Mouse (Mus musculus) C2C12 (cell line): ENCODE results near the gene Car2. TPM values are rescaled to one million over a fixed set of nuclear protein-coding genes. Genes with fewer than 3 reads are reported as not detected.

Experiments
- H3K27me3 ChIP-seq: one replicate; pipeline ENCODE4 v1.6.1; 2011; ENCODE audit not compliant: control insufficient read depth, insufficient read depth, insufficient read length
- H3K36me3 ChIP-seq: one replicate; pipeline ENCODE4 v1.6.1; 2011; ENCODE audit not compliant: control insufficient read depth, insufficient read depth
- H3K4me3 ChIP-seq: one replicate; pipeline ENCODE4 v1.5.1; 2011; ENCODE audit warnings: mild to moderate bottlenecking, control low read depth; ENCODE audit not compliant: poor library complexity, insufficient read depth, severe bottlenecking
- H3K79me2 ChIP-seq: one replicate; pipeline ENCODE4 v1.6.1; 2011; ENCODE audit not compliant: control insufficient read depth, insufficient read depth
- H3K79me3 ChIP-seq: one replicate; pipeline ENCODE4 v1.6.1; 2011; ENCODE audit warnings: low read depth, control low read depth
- H3ac ChIP-seq: one replicate; pipeline ENCODE3; 2011; ENCODE audit warnings: low read depth; ENCODE audit not compliant: control insufficient read depth, insufficient read length
- CEBPB ChIP-seq: IDR thresholded peaks from one replicate; pipeline ENCODE4 v1.6.1; 2011; ENCODE audit warnings: low read depth, mild to moderate bottlenecking, control low read depth, moderate library complexity
- CTCF ChIP-seq: IDR thresholded peaks from one replicate; pipeline ENCODE4 v1.5.1; 2011; ENCODE audit not compliant: control insufficient read depth, insufficient read depth, insufficient read length
- FOSL1 ChIP-seq: IDR thresholded peaks from one replicate; pipeline ENCODE4 v1.8.0; 2011; ENCODE audit warnings: mild to moderate bottlenecking, low read length; ENCODE audit not compliant: poor library complexity, insufficient read depth, severe bottlenecking
- MAX ChIP-seq: IDR thresholded peaks from one replicate; pipeline ENCODE4 v1.6.1; 2011; ENCODE audit warnings: mild to moderate bottlenecking, control low read depth
- MYOD1 ChIP-seq: IDR thresholded peaks from one replicate; pipeline ENCODE4 v1.6.1; 2011; ENCODE audit warnings: low read depth; ENCODE audit not compliant: control insufficient read depth, insufficient read length
- MYOG ChIP-seq: IDR thresholded peaks from one replicate; pipeline ENCODE4 v1.6.1; 2011; ENCODE audit not compliant: control insufficient read depth, insufficient read length; ENCODE audit errors: extremely low read depth
- USF1 ChIP-seq: IDR thresholded peaks from one replicate; pipeline ENCODE4 v1.6.1; 2011; ENCODE audit warnings: low read depth, mild to moderate bottlenecking, control low read depth, moderate library complexity
- polyA plus RNA-seq: library from polyadenylated mRNA; unstranded; fragments of >200 nt; fragmentation: generic; extraction: Trizol; gene quantifications from one replicate; pipeline ENCODE4 v1.2.1, GENCODE M21; 2012; ENCODE audit warnings: missing spikeins

The Car2 gene
- polyA plus RNA-seq, 1 experiment = 1.4 TPM

DNA sequence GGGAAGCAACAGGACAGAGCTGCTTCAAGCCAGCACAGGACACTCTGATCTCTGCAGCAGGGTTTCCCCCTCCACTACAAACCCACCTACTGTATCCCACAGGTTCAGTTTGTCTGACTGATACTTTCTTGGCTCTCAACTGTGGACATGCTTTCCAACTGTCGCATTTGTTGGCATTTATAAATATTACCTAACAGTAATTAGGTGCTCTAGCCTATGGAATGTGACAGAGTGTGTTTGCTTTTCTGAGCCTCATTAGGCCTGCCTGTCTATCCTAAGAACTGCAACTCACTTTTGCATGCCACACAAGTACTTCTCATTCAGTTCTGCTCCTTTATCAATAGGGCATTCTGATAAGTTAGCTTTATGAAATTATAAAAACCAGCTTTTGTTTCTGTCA is 31.6 kb upstream of the Car2 start:
- Histone ChIP-seq H3K79me3 (no peaks in the 10 kb centered on the region), H3K36me3 (no peaks in the 10 kb centered on the region), H3K79me2 (no peaks in the 10 kb centered on the region), H3K27me3 (no peaks in the 10 kb centered on the region), H3ac (no peak overlapping the region), H3K4me3 (no peak overlapping the region)
- TF ChIP-seq MAX = no peak

GRCm38 (mm10) chr3:14857874-14858273 is 28.2 kb upstream of the Car2 start:
- Histone ChIP-seq H3K27me3 (no peaks in the 10 kb centered on the region), H3K79me3 (no peaks in the 10 kb centered on the region), H3K79me2 (no peaks in the 10 kb centered on the region), H3K4me3 (no peak overlapping the region), H3ac (no peak overlapping the region), H3K36me3 (no peaks in the 10 kb centered on the region)
- TF ChIP-seq MYOD1 = no peak
- TF ChIP-seq MAX = no peak
- no peak for TF ChIP-seq FOSL1
- no peak for TF ChIP-seq USF1
- TF ChIP-seq CEBPB = no peak
- no peak for TF ChIP-seq MYOG
- no peak for TF ChIP-seq CTCF

GRCm38 (mm10) chr3:14860291-14860690 is 25.8 kb upstream of the Car2 start:
- H3K79me3 ChIP-seq = no peaks in the 10 kb centered on the region
- H3K36me3 ChIP-seq = no peaks in the 10 kb centered on the region
- no peaks in the 10 kb centered on the region for H3K79me2 ChIP-seq
- TF ChIP-seq CEBPB (no peak), MYOG (no peak), MYOD1 (no peak), USF1 (no peak), FOSL1 (no peak), CTCF (no peak), MAX (no peak)
- H3K4me3 ChIP-seq = no peak overlapping the region
- H3ac ChIP-seq = no peak overlapping the region
- H3K27me3 ChIP-seq = no peaks in the 10 kb centered on the region

DNA sequence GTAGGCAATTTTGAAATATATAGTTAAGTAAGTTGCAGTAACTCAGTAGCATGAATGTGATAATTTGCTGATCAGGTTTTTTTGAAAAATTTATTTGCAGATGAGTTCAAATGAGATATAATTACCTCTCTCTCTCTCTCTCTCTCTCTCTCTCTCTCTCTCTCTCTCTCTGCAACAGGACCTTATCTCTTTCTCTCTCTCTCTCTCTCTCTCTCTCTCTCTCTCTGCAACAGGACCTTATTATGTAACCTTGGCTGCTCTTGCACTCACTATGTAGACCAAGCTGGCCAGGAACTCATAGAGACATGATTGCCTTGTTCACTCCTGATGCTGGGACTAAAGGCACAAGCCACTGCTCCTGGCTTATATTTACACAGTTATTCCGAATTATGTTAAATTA is 24.9 kb upstream of the Car2 start:
- Histone ChIP-seq H3ac (no peak overlapping the region), H3K27me3 (no peaks in the 10 kb centered on the region), H3K79me3 (no peaks in the 10 kb centered on the region), H3K4me3 (no peak overlapping the region), H3K79me2 (no peaks in the 10 kb centered on the region), H3K36me3 (no peaks in the 10 kb centered on the region)
- no peak for TF ChIP-seq MYOD1
- no peak for TF ChIP-seq CEBPB
- no peak for TF ChIP-seq USF1
- no peak for TF ChIP-seq FOSL1
- TF ChIP-seq CTCF = no peak
- TF ChIP-seq MAX = no peak
- TF ChIP-seq MYOG = no peak

GRCm38 (mm10) chr3:14861787-14862186 is 24.3 kb upstream of the Car2 start:
- no peak for TF ChIP-seq MYOD1
- TF ChIP-seq USF1 = peak; percentile 4
- no peak for TF ChIP-seq CTCF
- no peak for TF ChIP-seq MYOG
- no peaks in the 10 kb centered on the region for H3K27me3 ChIP-seq
- no peak overlapping the region for H3ac ChIP-seq
- H3K79me2 ChIP-seq = no peaks in the 10 kb centered on the region
- H3K79me3 ChIP-seq = no peaks in the 10 kb centered on the region
- no peak overlapping the region for H3K4me3 ChIP-seq
- H3K36me3 ChIP-seq = no peaks in the 10 kb centered on the region

DNA sequence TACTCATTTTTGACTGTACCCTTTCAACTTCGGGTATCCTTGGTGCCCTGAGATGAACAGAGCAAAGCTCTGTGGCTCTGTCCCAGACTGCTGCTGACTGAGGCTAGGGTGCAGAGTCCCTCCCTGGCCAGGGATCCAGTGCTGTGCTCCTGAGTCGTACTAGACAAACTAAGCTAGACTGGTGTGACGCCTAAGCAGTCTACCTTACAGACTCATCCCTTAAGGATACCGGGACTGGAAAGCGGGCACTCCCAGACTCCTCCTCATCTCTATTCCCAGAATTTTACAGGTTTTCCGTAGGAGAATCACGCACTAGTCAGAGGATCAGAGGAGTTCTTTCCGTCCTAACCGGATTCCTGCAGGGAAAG is 23.4 kb upstream of the Car2 start:
- Histone ChIP-seq H3K36me3 (no peaks in the 10 kb centered on the region), H3K79me3 (no peaks in the 10 kb centered on the region), H3K4me3 (no peak overlapping the region), H3K79me2 (no peaks in the 10 kb centered on the region), H3ac (peak overlapping the region; percentile 62), H3K27me3 (no peaks in the 10 kb centered on the region)
- TF ChIP-seq MAX (no peak), USF1 (no peak), MYOG (no peak), FOSL1 (no peak), CTCF (no peak), MYOD1 (no peak), CEBPB (no peak)
